Mouse (Mus musculus): Measurements from ENCODE around the gene Plcxd2. TPM values are rescaled to one million over a fixed set of nuclear protein-coding genes. Genes with fewer than 3 reads are reported as not detected.
A peak's percentile ranks its signal among the peaks of the same experiment; 100 is the strongest.

Plcxd2 gene
- total and polyA plus RNA-seq, 3 experiments, result 0.10 to 0.18 (median 0.18) TPM

GRCm38 (mm10) chr16:46022189-46022928 lies 12.3 kb upstream of the Plcxd2 start:
- H3K4me3 ChIP-seq, result no peak overlapping the region
- intact Hi-C loops (cut with DNase I), result loop anchor here (1.0 to 5.0 kb wide), 4 partner anchors 31 to 337 kb away; partner anchors contain the start of gene Abhd10
- no peak overlapping the region for H3K9ac ChIP-seq (ENCODE audit: low read depth, low read length)
- no peaks in the 10 kb centered on the region for H3K36me3 ChIP-seq (ENCODE audit: control insufficient read depth, insufficient read depth, low read length)
- TF ChIP-seq CTCF (IDR thresholded peaks at IDR 0.05) (peak; percentile 88), POLR2A (IDR thresholded peaks at IDR 0.05; ENCODE audit: insufficient read depth, low read depth, low read length) (no peak), EP300 (IDR thresholded peaks at IDR 0.05; ENCODE audit: insufficient read depth, low read depth, low read length) (0 out of 2 replicates have a peak, but pooled peaks have one; percentile 65)
- no peaks in the 10 kb centered on the region for H3K4me1 ChIP-seq (ENCODE audit: control insufficient read depth, insufficient read depth, low read length)
- WGBS, result 36% methylated on average over 5 of the region's 5 CpGs
- H3K79me2 ChIP-seq (replicated peaks; ENCODE audit: control insufficient read depth, insufficient read depth, low read length), result no peaks in the 10 kb centered on the region
- DNase-seq, result peak; percentile 43 to 53
- no peaks in the 10 kb centered on the region for H3K27me3 ChIP-seq (ENCODE audit: control insufficient read depth, insufficient read depth, low read length)
- H3K27ac ChIP-seq, result no peak overlapping the region

GRCm38 (mm10) chr16:46021302-46021701 lies 11.3 kb upstream of the Plcxd2 start:
- Histone ChIP-seq H3K79me2 (replicated peaks; ENCODE audit: control insufficient read depth, insufficient read depth, low read length) (no peaks in the 10 kb centered on the region), H3K4me1 (ENCODE audit: control insufficient read depth, insufficient read depth, low read length) (no peaks in the 10 kb centered on the region), H3K27ac (no peak overlapping the region), H3K4me3 (no peak overlapping the region), H3K27me3 (ENCODE audit: control insufficient read depth, insufficient read depth, low read length) (no peaks in the 10 kb centered on the region), H3K9ac (ENCODE audit: low read depth, low read length) (no peak overlapping the region), H3K36me3 (ENCODE audit: control insufficient read depth, insufficient read depth, low read length) (no peaks in the 10 kb centered on the region)
- no peak for TF ChIP-seq POLR2A (IDR thresholded peaks at IDR 0.05; ENCODE audit: insufficient read depth, low read depth, low read length)
- TF ChIP-seq EP300 (IDR thresholded peaks at IDR 0.05; ENCODE audit: insufficient read depth, low read depth, low read length), result no peak
- TF ChIP-seq CTCF (IDR thresholded peaks at IDR 0.05), result no peak
- intact Hi-C loops (cut with DNase I), result loop anchor here (5.0 kb wide), 1 partner anchor 279 kb away; the partner anchor contains the start of gene Abhd10
- DNase-seq, result no peak
- 85% methylated on average over 2 of the region's 2 CpGs for WGBS

GRCm38 (mm10) chr16:46020396-46020795 lies 10.4 kb upstream of the Plcxd2 start:
- TF ChIP-seq POLR2A (IDR thresholded peaks at IDR 0.05; ENCODE audit: insufficient read depth, low read depth, low read length) (no peak), CTCF (IDR thresholded peaks at IDR 0.05) (no peak)
- no peak for DNase-seq
- H3K27me3 ChIP-seq (ENCODE audit: control insufficient read depth, insufficient read depth, low read length), result no peaks in the 10 kb centered on the region
- intact Hi-C loops (cut with DNase I), result loop anchor here (5.0 kb wide), 1 partner anchor 278 kb away; the partner anchor contains the start of gene Abhd10
- no peak overlapping the region for H3K9ac ChIP-seq (ENCODE audit: low read depth, low read length)
- H3K27ac ChIP-seq, result no peak overlapping the region
- H3K4me1 ChIP-seq (ENCODE audit: control insufficient read depth, insufficient read depth, low read length), result no peaks in the 10 kb centered on the region
- H3K4me3 ChIP-seq, result no peak overlapping the region
- no peaks in the 10 kb centered on the region for H3K79me2 ChIP-seq (replicated peaks; ENCODE audit: control insufficient read depth, insufficient read depth, low read length)
- 73% methylated on average over 2 of the region's 2 CpGs for WGBS
- H3K36me3 ChIP-seq (ENCODE audit: control insufficient read depth, insufficient read depth, low read length), result no peaks in the 10 kb centered on the region

- no peak overlapping the region for H3K9ac ChIP-seq (ENCODE audit: low read depth, low read length)
- no peaks in the 10 kb centered on the region for H3K79me2 ChIP-seq (replicated peaks; ENCODE audit: control insufficient read depth, insufficient read depth, low read length)
- no peaks in the 10 kb centered on the region for H3K36me3 ChIP-seq (ENCODE audit: control insufficient read depth, insufficient read depth, low read length)
- H3K27me3 ChIP-seq (ENCODE audit: control insufficient read depth, insufficient read depth, low read length), result no peaks in the 10 kb centered on the region
- WGBS, result 77% methylated on average over 4 of the region's 4 CpGs
- H3K27ac ChIP-seq, result no peak overlapping the region
- no peaks in the 10 kb centered on the region for H3K4me1 ChIP-seq (ENCODE audit: control insufficient read depth, insufficient read depth, low read length)
- intact Hi-C loops (cut with DNase I), result loop anchor here (5.0 kb wide), 1 partner anchor 277 kb away; the partner anchor contains the start of gene Abhd10
- no peak for DNase-seq
- H3K4me3 ChIP-seq, result no peak overlapping the region
- TF ChIP-seq EP300 (IDR thresholded peaks at IDR 0.05; ENCODE audit: insufficient read depth, low read depth, low read length) (no peak), POLR2A (IDR thresholded peaks at IDR 0.05; ENCODE audit: insufficient read depth, low read depth, low read length) (no peak), CTCF (IDR thresholded peaks at IDR 0.05) (no peak)
Measured at GRCm38 (mm10) chr16:46019799-46020198, 9.8 kb upstream of the Plcxd2 start.

GRCm38 (mm10) chr16:46019359-46019758 lies 9.3 kb upstream of the Plcxd2 start:
- Histone ChIP-seq H3K4me1 (ENCODE audit: control insufficient read depth, insufficient read depth, low read length) (no peaks in the 10 kb centered on the region), H3K27me3 (ENCODE audit: control insufficient read depth, insufficient read depth, low read length) (no peaks in the 10 kb centered on the region), H3K36me3 (ENCODE audit: control insufficient read depth, insufficient read depth, low read length) (no peaks in the 10 kb centered on the region), H3K9ac (ENCODE audit: low read depth, low read length) (no peak overlapping the region), H3K79me2 (replicated peaks; ENCODE audit: control insufficient read depth, insufficient read depth, low read length) (no peaks in the 10 kb centered on the region), H3K27ac (no peak overlapping the region), H3K4me3 (no peak overlapping the region)
- DNase-seq, result no peak
- intact Hi-C loops (cut with DNase I), result no loop called here
- 44% methylated on average over 1 of the region's 1 CpGs for WGBS
- TF ChIP-seq CTCF (IDR thresholded peaks at IDR 0.05) (no peak), EP300 (IDR thresholded peaks at IDR 0.05; ENCODE audit: insufficient read depth, low read depth, low read length) (no peak), POLR2A (IDR thresholded peaks at IDR 0.05; ENCODE audit: insufficient read depth, low read depth, low read length) (no peak)

- H3K27ac ChIP-seq, result no peak overlapping the region
- H3K79me2 ChIP-seq (replicated peaks; ENCODE audit: control insufficient read depth, insufficient read depth, low read length), result no peaks in the 10 kb centered on the region
- TF ChIP-seq CTCF (IDR thresholded peaks at IDR 0.05), result no peak
- no peak for TF ChIP-seq EP300 (IDR thresholded peaks at IDR 0.05; ENCODE audit: insufficient read depth, low read depth, low read length)
- TF ChIP-seq POLR2A (IDR thresholded peaks at IDR 0.05; ENCODE audit: insufficient read depth, low read depth, low read length), result no peak
- H3K9ac ChIP-seq (ENCODE audit: low read depth, low read length), result no peak overlapping the region
- DNase-seq, result no peak
- intact Hi-C loops (cut with DNase I), result no loop called here
- H3K4me3 ChIP-seq, result no peak overlapping the region
- H3K4me1 ChIP-seq (ENCODE audit: control insufficient read depth, insufficient read depth, low read length), result peaks cover 2% of the 10 kb centered on the region
- H3K36me3 ChIP-seq (ENCODE audit: control insufficient read depth, insufficient read depth, low read length), result no peaks in the 10 kb centered on the region
- WGBS, result 94% methylated on average over 1 of the region's 1 CpGs
- H3K27me3 ChIP-seq (ENCODE audit: control insufficient read depth, insufficient read depth, low read length), result no peaks in the 10 kb centered on the region
Measured at GRCm38 (mm10) chr16:46011696-46012095, 1.7 kb upstream of the Plcxd2 start.

All from heart, adult 2 months (tissue).